Mouse (Mus musculus) cerebellum, adult 9-11 months (tissue): ENCODE measurements around the gene Ppm1h.

ENCODE experiments used
- DNase-seq: peaks from one replicate; pipeline ENCODE4 v3.0.0; 2022

Ppm1h gene

DNA sequence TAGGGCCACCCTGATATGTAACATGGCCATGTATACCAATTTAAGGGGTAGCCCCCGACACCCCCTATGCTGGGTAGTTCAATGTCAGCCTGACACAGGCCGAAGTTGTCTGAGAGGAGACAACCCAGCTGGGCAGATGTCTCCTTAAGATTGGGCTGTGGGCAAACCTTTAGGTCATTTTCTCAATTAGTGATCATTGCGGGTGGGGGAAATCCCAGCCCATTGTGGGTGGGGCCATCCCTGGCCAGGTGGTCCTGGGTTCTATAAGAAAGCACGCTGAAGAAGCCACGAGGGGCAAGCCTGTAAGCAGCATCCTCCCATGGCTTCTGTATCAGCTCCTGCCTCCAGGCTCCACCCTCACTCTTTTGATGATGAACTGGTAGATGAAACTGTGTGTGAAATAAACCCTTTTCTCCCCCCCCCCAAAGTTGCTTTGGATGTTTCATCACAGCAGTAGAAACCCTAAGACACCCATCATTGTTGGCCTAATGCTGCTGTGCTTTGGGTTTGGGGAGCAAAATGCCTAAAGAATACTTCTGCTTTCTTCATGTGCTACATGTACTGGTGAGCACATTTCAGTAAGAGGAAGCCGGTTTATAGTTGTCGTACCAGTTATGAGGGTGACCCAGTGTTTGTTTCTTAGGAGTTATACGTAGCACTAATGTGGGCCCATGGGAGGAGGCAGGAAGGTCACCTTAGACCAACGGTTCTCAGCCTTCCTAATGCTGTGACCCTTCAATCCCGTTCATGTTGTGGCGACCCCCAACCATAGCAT lies 68.8 kb downstream of the Ppm1h start:
- no peak for DNase-seq

DNA sequence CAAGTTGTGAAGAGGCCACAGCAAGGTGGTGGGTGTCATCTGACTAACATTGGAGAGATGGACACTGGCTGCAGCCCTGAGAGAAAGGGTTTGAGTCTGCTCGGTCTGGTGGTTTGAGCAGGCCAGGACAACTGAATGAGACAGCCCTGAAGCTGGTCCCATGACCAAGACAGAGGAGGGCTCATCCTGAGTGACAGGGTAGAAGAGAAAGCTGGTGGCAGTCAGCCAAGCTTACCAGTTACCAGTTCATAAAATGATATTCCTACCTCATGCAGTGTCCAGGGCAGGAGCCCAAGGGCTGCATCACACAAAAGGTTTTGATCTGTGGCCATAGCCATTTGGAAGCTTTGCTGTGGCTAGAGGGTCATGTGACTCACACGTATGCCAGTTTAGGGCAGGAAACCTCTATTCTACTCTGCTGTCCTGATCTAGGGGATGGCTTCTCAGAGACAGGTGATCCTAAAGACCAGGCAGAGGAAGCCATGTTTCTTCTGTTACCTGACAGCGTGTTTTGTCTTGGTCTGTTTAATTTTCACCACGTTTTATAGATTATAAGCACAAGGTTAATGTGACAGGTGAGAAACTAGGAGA lies 69.9 kb downstream of the Ppm1h start:
- DNase-seq: peak; percentile 86

- DNase-seq: no peak
These were observed 70.5 kb downstream of the Ppm1h start for GRCm38 (mm10) chr10:122749071-122749470.

GRCm38 (mm10) chr10:122749876-122750275 lies 71.3 kb downstream of the Ppm1h start:
- peak; percentile 50 for DNase-seq

GRCm38 (mm10) chr10:122752950-122753923 lies 74.7 kb downstream of the Ppm1h start:
- DNase-seq: no peak

GRCm38 (mm10) chr10:122753924-122754307 lies 75.4 kb downstream of the Ppm1h start:
- DNase-seq: no peak

GRCm38 (mm10) chr10:122754967-122755366 lies 76.4 kb downstream of the Ppm1h start:
- DNase-seq: no peak

DNA sequence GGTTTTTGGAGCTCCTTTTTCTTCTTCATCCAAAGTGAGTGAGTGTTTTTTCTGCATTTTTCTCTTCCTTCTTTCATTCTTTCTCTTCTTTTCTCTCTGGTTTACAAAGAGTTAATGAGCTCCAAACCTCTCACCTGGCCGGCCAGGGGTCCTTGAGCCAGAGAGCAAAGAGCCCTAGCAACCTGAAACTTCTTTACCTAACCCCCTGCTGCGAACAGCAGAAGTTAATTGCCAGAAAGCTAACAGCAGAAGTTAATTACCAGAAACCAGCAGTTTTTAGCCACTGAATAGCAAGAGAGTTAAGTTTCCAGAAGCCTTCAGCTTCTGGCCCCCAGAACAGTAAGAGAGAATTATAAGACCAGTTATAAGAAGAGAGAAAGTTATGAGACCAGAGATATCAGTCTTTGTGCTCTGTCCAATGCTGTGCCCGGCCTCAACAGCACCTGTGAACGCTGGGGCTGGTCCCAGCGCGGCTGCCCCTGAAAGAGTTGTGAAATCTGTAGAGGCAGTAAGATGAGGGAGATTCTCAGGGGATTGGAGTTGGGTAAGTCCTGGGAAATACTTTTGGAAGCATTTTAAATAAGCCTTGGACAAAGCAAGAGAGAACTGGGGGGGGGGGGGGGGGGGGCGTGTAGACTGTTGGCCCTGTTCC lies 78.4 kb downstream of the Ppm1h start:
- DNase-seq: no peak

- DNase-seq: no peak
These were observed 79.2 kb downstream of the Ppm1h start for GRCm38 (mm10) chr10:122757727-122758126.

DNA sequence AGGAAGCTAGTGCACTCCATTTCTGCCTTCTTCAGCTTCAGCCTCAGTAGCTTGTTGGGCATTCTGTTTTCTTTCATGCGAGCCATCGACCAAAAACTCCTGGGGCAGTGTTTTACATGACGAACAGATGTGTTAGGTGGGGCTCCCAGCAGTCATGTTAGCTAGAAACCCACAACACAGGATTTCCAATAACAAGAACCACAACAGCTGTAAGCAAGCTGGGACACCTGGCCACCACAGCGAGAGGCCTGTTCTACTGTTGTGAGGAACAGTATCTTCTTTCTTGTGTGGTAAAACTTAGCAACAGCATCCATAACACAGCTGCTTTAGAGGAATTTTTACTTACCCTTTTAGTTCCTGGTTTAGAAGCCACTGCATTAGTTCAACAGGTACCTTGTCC lies 79.8 kb downstream of the Ppm1h start:
- no peak for DNase-seq

GRCm38 (mm10) chr10:122759729-122760128 lies 81.2 kb downstream of the Ppm1h start:
- DNase-seq: no peak

- no peak for DNase-seq
These were observed 82.1 kb downstream of the Ppm1h start for GRCm38 (mm10) chr10:122760469-122761307.

DNA sequence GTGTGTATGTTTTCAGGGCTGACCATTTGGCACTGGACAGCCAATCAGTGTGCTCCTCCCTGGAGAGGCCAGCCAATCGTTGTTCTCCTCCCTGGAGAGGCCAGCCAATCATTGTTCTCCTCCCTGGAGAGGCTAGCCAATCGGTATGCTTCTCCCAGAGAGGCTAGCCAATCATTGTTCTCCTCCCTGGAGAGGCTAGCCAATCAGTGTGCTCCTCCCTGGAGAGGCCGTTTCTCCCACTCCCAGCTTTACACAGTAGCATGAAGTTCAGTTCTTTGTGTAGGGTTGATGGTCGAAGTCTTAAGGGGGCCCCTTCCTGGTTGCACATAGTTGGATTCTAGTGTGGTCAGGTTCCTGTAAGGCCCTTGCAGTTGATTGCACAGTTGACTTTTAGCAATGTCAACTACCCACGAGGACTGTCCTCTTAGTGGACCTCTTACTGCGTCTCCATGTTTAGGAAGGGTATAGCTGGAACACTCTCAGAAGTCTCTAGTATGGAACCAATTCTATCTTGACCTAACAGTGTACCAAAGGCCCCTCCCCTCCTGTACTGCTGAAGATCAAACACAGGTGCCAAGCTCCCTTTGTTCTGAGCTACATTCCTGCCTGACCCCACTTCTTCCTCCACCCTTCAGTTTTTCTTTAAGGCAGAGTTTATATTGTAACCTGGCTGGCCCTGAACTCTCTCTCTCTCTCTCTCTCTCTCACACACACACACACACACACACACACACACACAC lies 84.4 kb downstream of the Ppm1h start:
- DNase-seq: no peak

DNA sequence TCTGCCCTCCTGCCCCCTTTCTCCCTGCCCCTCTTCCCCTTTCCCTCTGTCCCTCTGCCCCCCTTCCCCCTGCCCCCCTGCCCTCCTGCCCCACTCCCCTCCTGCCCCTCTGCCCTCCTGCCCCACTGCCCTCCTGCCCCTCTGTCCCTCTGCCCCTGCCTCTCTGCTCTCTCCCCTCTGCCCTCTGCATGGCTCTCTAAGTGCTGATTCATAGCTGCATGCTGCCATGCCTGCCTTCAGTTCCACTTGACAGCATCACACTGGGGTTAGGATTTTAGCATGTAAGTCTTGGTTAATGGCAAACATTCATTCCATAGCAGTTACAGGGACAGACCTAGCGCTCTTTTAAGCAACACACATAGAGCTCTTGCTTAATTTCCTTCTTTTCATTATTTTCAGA lies 85.0 kb downstream of the Ppm1h start:
- no peak for DNase-seq

DNA sequence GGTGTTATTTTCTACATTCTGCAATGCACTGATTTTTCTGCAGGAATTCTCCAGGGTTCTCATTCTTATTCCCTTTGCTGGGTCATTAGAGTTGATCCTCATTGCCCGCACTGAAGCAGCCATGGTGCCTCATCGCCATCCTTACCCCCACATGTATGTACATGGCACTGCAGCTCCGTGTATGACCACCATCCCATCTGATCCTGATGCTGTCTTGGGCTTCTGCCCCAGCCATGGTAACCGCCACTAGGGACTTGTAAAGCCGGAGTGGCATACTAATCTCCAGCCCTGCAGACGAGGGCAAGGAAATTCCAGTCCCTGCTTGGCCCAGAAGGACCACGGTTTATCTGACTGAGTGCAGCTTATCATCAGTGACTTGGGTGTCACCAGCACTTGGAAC lies 86.1 kb downstream of the Ppm1h start:
- no peak for DNase-seq

- DNase-seq: no peak
These were observed 87.0 kb downstream of the Ppm1h start for GRCm38 (mm10) chr10:122765521-122765920.

DNA sequence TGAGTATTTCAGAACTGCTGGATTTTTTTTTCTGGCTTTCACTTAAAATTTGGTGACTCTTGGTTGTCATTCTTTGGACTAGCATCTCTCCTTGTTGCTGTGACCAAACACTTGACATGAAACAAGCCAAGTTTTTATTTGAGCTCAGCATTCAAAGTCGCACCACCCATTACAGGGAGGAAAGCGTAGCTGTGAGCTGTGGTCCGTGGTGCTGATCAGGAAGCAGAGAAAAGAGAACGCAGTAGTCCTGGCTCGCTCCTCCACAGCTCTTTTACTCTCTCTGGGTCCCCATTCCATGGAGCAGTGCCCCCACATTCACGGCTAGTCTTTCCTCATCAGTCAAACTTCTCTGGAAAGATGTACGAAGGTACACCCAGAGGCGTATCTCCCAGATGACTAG lies 87.4 kb downstream of the Ppm1h start:
- DNase-seq: no peak

DNA sequence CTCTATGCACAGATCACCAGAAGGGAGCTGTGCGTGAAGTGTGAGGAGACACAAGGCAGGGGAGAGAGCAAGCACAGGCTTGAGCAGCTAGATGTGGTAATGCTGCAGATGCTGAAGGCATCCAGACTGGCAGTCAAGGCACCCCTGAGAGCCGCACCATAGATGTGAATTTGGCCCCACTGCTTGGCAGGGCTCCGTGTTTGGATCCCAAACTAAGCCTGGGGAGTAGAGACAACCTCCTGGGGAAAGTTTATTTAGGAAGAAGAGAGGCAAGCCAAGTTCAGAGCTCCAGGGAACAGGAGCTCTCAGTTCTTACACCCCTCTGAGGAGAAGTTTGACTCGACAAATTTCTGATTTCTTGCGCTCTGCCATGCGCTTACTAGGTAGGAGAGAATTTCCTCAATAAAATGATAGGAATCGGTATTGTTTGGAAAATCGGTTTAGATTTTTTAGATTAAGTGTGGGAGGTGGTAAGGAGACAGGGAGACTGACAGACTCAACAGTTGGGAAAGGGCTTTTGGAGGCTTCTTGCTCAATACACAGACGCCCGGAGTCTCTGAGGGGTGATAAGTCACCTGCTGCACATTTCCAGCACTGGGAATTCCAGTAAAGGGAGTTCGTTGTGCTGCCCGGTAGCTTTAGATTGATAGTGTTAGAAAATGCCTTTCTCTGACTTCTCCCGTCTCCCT lies 89.8 kb downstream of the Ppm1h start:
- DNase-seq: no peak

GRCm38 (mm10) chr10:122768893-122769341 lies 90.4 kb downstream of the Ppm1h start:
- DNase-seq: no peak

DNA sequence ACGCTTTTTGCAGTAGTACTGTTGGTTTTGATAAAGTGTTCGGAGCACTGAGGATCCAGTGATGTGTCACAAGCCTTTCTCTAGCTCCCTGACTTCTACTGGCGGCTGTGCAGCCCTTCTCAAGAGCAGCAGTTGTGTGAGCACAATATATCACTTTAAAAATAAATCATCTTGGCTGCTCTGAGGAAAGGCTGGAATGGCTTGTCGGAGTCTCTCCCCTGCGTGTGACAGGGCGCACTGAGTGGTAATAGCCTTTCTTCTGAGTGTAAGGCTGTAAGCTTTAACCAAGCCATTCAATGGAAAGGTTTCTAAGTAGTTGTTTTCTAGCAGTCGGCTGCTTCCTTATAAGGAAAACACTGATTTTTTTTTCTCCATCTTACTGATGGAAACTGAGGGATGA lies 91.8 kb downstream of the Ppm1h start:
- no peak for DNase-seq

DNA sequence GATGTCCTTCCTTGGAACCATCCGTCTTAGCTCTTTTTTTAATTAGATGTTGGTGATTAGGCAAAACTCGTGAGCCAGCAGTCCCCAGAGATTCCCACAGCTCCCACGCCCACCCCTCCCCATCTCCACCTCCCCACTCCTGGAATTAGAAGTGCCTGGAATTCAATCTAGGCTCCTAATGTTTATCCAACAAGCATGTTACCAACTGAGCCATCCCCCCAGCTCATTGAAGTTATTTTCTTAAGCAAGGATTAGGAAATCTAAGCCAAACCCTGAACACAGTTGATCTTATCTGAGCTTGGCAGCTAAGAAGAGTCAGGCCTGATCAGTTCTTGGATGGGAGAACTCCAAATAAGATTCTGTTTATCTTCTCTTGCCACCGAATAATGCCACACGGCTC lies 92.4 kb downstream of the Ppm1h start:
- no peak for DNase-seq
